Mouse (Mus musculus) heart, postnatal 0 days (tissue): ENCODE measurements around the gene Bst2.

ENCODE experiments used
- CTCF ChIP-seq: IDR thresholded peaks from 2 replicates; pipeline ENCODE4 v1.5.1; 2016; ENCODE audit warnings: antibody characterized with exemption, control low read depth, low read depth
- EP300 ChIP-seq: IDR thresholded peaks from 2 replicates; pipeline ENCODE4 v1.6.1; 2016; ENCODE audit warnings: antibody characterized with exemption, low read depth

DNA sequence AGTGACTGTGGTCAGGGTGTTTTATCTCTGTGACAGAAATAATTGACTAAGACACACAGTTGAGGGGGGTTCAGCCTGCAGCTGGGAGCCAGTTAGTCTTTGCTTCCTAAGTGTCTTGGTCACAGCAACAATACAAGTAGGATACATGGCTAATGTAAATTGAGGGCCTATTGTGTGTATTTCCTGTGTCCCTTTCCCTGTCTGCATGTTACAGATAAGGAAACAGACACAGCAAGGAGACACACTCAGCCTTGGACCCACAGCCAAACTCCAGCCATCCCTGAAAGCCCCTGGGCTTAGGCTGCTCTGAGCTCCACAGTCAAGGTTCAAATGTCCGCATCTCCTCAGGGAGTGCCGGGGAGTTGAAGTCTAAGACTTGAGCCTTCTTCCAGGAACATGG, 17.4 kb upstream of the Bst2 start:
- TF ChIP-seq EP300 = no peak
- TF ChIP-seq CTCF = no peak
